Mouse (Mus musculus): Measurements from ENCODE around the gene Plac1. TPM values are rescaled to one million over a fixed set of nuclear protein-coding genes. Genes with fewer than 3 reads are reported as not detected.

Plac1 gene
- polyA plus RNA-seq, 1 experiment from 2014 or later, result 3.6 TPM

DNA sequence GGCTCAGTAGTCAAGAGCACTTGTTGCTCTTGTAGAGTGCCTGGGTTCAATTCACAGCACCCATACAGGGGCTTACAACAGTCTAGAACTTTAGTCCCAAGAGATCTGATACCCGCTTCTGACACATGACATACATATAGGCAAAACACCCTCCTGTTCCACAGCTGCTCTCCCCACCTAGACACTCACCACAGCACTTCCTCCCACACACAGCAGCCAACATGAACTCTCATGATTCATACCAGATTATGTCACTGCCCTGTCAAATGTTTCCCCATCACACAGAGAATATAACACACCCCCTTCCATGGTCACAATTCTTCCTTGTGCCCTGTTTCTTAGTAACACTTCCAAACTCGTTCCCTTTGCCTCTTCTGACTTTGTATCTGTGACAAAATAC lies 71.3 kb downstream of the Plac1 start:
- H3K36me3 ChIP-seq (ENCODE audit: control insufficient read depth, insufficient read depth, low read length), result no peaks in the 10 kb centered on the region
- WGBS, result 72% methylated on average over 2 of the region's 2 CpGs
- H3K9ac ChIP-seq (ENCODE audit: low read depth, low read length), result no peak overlapping the region
- H3K27me3 ChIP-seq (replicated peaks; ENCODE audit: control insufficient read depth, insufficient read depth, low read length), result no peaks in the 10 kb centered on the region
- ATAC-seq (replicated peaks; ENCODE audit: low FRiP score), result no peak
- H3K4me2 ChIP-seq, result no peak overlapping the region
- DNase-seq (ENCODE audit: low spot score), result no peak
- no peak overlapping the region for H3K27ac ChIP-seq (ENCODE audit: low read depth, low read length)
- H3K9me3 ChIP-seq (ENCODE audit: control insufficient read depth, low read length), result no peaks in the 10 kb centered on the region
- no peaks in the 10 kb centered on the region for H3K4me1 ChIP-seq (replicated peaks; ENCODE audit: control insufficient read depth, insufficient read depth, low read length)
- H3K4me3 ChIP-seq (ENCODE audit: low read depth, low read length), result no peak overlapping the region

DNA sequence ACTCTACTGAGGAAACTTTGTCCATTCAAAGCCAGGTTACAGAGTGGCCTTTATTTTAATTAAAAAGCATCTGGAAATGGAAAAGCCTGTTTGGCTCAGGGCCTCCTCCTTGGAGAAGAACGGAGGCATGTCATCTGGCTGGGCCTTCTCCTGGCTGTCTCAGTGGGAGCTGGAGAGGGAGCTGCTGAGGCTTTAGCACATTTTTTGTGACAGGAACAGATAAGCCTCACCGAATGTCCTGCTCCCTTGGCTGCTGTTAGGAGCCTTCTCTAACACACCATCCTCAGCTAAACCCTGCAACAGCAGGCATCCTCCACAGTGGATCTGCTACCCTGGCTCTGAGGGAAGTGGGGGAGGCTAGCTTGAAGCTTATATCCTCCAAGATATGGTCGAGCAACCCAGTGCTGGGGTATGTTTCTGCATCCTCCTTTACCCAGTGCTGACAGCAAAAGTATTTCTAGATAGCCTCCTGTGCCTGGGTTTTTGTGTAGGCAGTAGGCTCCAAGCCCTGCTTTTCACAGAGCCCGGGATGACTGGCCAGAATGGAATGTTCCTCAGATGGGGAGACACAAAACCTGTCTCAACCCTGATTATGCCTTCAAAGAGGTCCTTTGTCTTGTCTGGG lies 72.9 kb downstream of the Plac1 start:
- Histone ChIP-seq H3K36me3 (ENCODE audit: control insufficient read depth, insufficient read depth, low read length) (no peaks in the 10 kb centered on the region), H3K27me3 (replicated peaks; ENCODE audit: control insufficient read depth, insufficient read depth, low read length) (no peaks in the 10 kb centered on the region), H3K4me2 (no peak overlapping the region), H3K4me3 (ENCODE audit: low read depth, low read length) (no peak overlapping the region), H3K9ac (ENCODE audit: low read depth, low read length) (no peak overlapping the region), H3K4me1 (replicated peaks; ENCODE audit: control insufficient read depth, insufficient read depth, low read length) (no peaks in the 10 kb centered on the region), H3K27ac (ENCODE audit: low read depth, low read length) (no peak overlapping the region), H3K9me3 (ENCODE audit: control insufficient read depth, low read length) (no peaks in the 10 kb centered on the region)
- DNase-seq (ENCODE audit: low spot score), result no peak
- no peak for ATAC-seq (replicated peaks; ENCODE audit: low FRiP score)
- 41% methylated on average over 4 of the region's 4 CpGs for WGBS

- DNase-seq (ENCODE audit: low spot score) (no peak), ATAC-seq (replicated peaks; ENCODE audit: low FRiP score) (no peak)
- 58% methylated on average over 15 of the region's 15 CpGs for WGBS
- no peaks in the 10 kb centered on the region; the same call in 1 of the 2 replicates for H3K4me1 ChIP-seq (replicated peaks; ENCODE audit: control insufficient read depth, insufficient read depth, low read length)
- H3K27ac ChIP-seq (ENCODE audit: low read depth, low read length), result no peak overlapping the region
- H3K4me3 ChIP-seq (ENCODE audit: low read depth, low read length), result no peak overlapping the region
- no peak overlapping the region for H3K9ac ChIP-seq (ENCODE audit: low read depth, low read length)
- H3K36me3 ChIP-seq (ENCODE audit: control insufficient read depth, insufficient read depth, low read length), result no peaks in the 10 kb centered on the region
- no peak overlapping the region for H3K4me2 ChIP-seq
- no peaks in the 10 kb centered on the region for H3K27me3 ChIP-seq (replicated peaks; ENCODE audit: control insufficient read depth, insufficient read depth, low read length)
- no peaks in the 10 kb centered on the region for H3K9me3 ChIP-seq (ENCODE audit: control insufficient read depth, low read length)
Observed at GRCm38 (mm10) chrX:53166251-53166900, 73.5 kb downstream of the Plac1 start.

DNA sequence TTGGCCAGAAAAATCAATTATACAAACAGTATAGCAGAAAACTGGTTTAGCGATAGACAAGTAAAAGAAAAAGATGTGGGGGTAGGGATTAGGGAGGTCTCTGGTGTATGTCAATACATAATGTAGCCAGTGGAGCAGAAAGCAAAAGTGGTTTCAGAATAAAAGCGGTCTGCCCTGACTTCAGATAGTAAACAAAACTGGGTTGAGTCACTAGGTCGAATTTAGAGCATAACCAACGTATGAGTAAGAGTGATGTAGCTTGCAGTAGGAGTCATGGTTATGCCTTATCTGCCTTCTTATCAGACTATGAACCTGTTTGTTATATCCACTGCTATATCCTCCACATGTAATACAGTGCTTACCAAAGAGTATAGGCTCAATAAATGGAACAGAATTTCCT lies 77.3 kb downstream of the Plac1 start:
- no peaks in the 10 kb centered on the region for H3K9me3 ChIP-seq (ENCODE audit: control insufficient read depth, low read length)
- 54% methylated on average over 4 of the region's 4 CpGs for WGBS
- no peak overlapping the region for H3K4me2 ChIP-seq
- no peaks in the 10 kb centered on the region; the same call in 1 of the 2 replicates for H3K27me3 ChIP-seq (replicated peaks; ENCODE audit: control insufficient read depth, insufficient read depth, low read length)
- H3K9ac ChIP-seq (ENCODE audit: low read depth, low read length), result no peak overlapping the region
- H3K4me1 ChIP-seq (replicated peaks; ENCODE audit: control insufficient read depth, insufficient read depth, low read length), result no peaks in the 10 kb centered on the region; the same call in 1 of the 2 replicates
- DNase-seq (ENCODE audit: low spot score) (no peak), ATAC-seq (replicated peaks; ENCODE audit: low FRiP score) (no peak)
- no peaks in the 10 kb centered on the region for H3K36me3 ChIP-seq (ENCODE audit: control insufficient read depth, insufficient read depth, low read length)
- H3K27ac ChIP-seq (ENCODE audit: low read depth, low read length), result no peak overlapping the region
- H3K4me3 ChIP-seq (ENCODE audit: low read depth, low read length), result no peak overlapping the region

DNA sequence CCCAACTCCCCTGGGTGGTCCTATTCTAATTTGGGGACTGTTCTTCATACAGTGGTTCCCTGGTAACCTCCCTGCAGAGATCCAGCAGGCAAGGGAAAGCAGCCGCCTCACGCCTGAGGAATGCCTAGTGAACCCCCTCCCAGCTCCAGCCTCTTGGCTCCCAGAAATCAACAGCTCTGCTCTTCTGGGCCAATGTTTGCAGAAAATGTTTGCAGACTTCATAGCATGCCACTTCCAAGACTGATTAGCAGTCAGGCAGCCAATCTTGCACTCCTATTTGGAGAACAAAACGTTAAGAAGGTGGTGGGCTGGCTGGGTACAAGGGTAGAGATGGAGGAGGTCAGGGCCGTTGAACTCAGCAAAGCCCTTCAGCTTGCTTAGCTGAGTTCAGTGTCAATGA lies 78.3 kb downstream of the Plac1 start:
- H3K9ac ChIP-seq (ENCODE audit: low read depth, low read length), result no peak overlapping the region
- no peaks in the 10 kb centered on the region; the same call in 1 of the 2 replicates for H3K27me3 ChIP-seq (replicated peaks; ENCODE audit: control insufficient read depth, insufficient read depth, low read length)
- H3K4me2 ChIP-seq, result no peak overlapping the region
- DNase-seq (ENCODE audit: low spot score), result no peak
- no peaks in the 10 kb centered on the region for H3K9me3 ChIP-seq (ENCODE audit: control insufficient read depth, low read length)
- H3K4me3 ChIP-seq (ENCODE audit: low read depth, low read length), result no peak overlapping the region
- no peaks in the 10 kb centered on the region; the same call in 1 of the 2 replicates for H3K4me1 ChIP-seq (replicated peaks; ENCODE audit: control insufficient read depth, insufficient read depth, low read length)
- H3K36me3 ChIP-seq (ENCODE audit: control insufficient read depth, insufficient read depth, low read length), result no peaks in the 10 kb centered on the region
- no peak for ATAC-seq (replicated peaks; ENCODE audit: low FRiP score)
- WGBS, result 38% methylated on average over 4 of the region's 4 CpGs
- H3K27ac ChIP-seq (ENCODE audit: low read depth, low read length), result no peak overlapping the region

- H3K27ac ChIP-seq (ENCODE audit: low read depth, low read length), result no peak overlapping the region
Observed at GRCm38 (mm10) chrX:53161115-53161514, 78.8 kb downstream of the Plac1 start.

DNA sequence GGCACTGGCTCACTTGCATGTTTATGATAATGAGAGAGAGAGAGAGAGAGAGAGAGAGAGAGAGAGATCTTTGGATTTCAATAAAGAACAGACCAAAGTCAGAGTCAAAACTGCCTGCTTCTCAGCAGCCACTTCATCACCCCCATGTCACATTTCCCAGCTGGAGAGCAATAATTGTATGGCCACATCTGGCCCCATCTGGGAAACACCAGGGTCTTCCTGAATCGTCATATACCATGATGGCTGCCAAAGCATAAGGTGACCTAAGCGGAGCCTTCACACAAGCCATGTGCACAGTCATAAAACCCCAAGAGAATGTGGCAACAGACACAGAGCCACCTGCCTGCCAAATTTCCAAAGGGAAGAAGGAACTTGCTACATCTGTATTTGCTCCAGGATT lies 91.9 kb downstream of the Plac1 start:
- H3K36me3 ChIP-seq (ENCODE audit: control insufficient read depth, insufficient read depth, low read length), result no peaks in the 10 kb centered on the region
- DNase-seq (ENCODE audit: low spot score), result no peak
- 74% methylated on average over 2 of the region's 2 CpGs for WGBS

More at GRCm38 (mm10) chrX:53161115-53161514, 78.8 kb downstream of the Plac1 start:
- Histone ChIP-seq H3K9me3 (ENCODE audit: control insufficient read depth, low read length) (no peaks in the 10 kb centered on the region), H3K36me3 (ENCODE audit: control insufficient read depth, insufficient read depth, low read length) (no peaks in the 10 kb centered on the region), H3K9ac (ENCODE audit: low read depth, low read length) (no peak overlapping the region), H3K4me3 (ENCODE audit: low read depth, low read length) (no peak overlapping the region), H3K27me3 (replicated peaks; ENCODE audit: control insufficient read depth, insufficient read depth, low read length) (no peaks in the 10 kb centered on the region; the same call in 1 of the 2 replicates), H3K4me2 (no peak overlapping the region), H3K4me1 (replicated peaks; ENCODE audit: control insufficient read depth, insufficient read depth, low read length) (no peaks in the 10 kb centered on the region; the same call in 1 of the 2 replicates)
- ATAC-seq (replicated peaks; ENCODE audit: low FRiP score), result no peak
- 32% methylated on average over 5 of the region's 5 CpGs for WGBS
- DNase-seq (ENCODE audit: low spot score), result no peak

DNA sequence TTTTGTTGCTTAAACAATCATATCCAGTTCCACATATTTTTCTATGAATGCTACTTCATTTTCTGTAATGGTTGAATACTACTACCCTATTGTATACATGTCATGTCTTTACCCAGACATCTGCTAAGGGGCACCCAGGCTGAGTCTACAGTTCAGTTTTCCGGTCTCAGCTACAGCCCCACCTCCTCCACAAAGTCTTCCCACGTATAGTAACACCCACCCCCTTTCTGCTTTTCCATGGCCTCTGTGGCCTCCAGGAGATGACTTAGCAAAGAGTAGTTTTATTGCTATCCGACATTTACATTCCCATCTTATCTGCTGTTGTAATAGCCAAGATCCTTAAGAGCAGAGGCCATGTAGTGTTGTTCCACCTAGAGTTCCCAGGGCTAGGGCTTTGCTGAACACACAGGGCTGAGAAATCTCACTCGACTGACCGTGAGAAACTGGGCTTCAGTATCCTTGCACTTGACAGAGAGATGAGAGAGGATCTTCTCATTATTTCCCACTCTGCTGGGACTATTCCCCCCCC lies 93.5 kb downstream of the Plac1 start:
- ATAC-seq (replicated peaks; ENCODE audit: low FRiP score) (no peak), DNase-seq (ENCODE audit: low spot score) (no peak)
- H3K9ac ChIP-seq (ENCODE audit: low read depth, low read length), result no peak overlapping the region
- no peaks in the 10 kb centered on the region for H3K9me3 ChIP-seq (ENCODE audit: control insufficient read depth, low read length)
- H3K4me3 ChIP-seq (ENCODE audit: low read depth, low read length), result no peak overlapping the region
- no peak overlapping the region for H3K4me2 ChIP-seq
- no peaks in the 10 kb centered on the region for H3K36me3 ChIP-seq (ENCODE audit: control insufficient read depth, insufficient read depth, low read length)
- H3K4me1 ChIP-seq (replicated peaks; ENCODE audit: control insufficient read depth, insufficient read depth, low read length), result no peaks in the 10 kb centered on the region
- no peaks in the 10 kb centered on the region; the same call in none of the 2 replicates for H3K27me3 ChIP-seq (replicated peaks; ENCODE audit: control insufficient read depth, insufficient read depth, low read length)
- no peak overlapping the region for H3K27ac ChIP-seq (ENCODE audit: low read depth, low read length)
- 66% methylated on average over 5 of the region's 5 CpGs for WGBS

More for the DNA sequence above, 91.9 kb downstream of the Plac1 start:
- Histone ChIP-seq H3K9ac (ENCODE audit: low read depth, low read length) (no peak overlapping the region), H3K9me3 (ENCODE audit: control insufficient read depth, low read length) (no peaks in the 10 kb centered on the region), H3K27me3 (replicated peaks; ENCODE audit: control insufficient read depth, insufficient read depth, low read length) (no peaks in the 10 kb centered on the region; the same call in 1 of the 2 replicates), H3K4me2 (no peak overlapping the region), H3K27ac (ENCODE audit: low read depth, low read length) (no peak overlapping the region), H3K4me3 (ENCODE audit: low read depth, low read length) (no peak overlapping the region), H3K4me1 (replicated peaks; ENCODE audit: control insufficient read depth, insufficient read depth, low read length) (no peaks in the 10 kb centered on the region)
- no peak for ATAC-seq (replicated peaks; ENCODE audit: low FRiP score)

Measured in liver, embryonic 11.5 days (tissue).